Mouse (Mus musculus): Measurements from ENCODE around the gene Gm6793.
A peak's percentile ranks its signal among the peaks of the same experiment; 100 is the strongest.

Gm6793 gene

GRCm38 (mm10) chr8:112014936-112015335 lies at the start of gene Gm6793:
Gm6793 (minus strand) TSS chr8:112015036.
- DNase-seq (ENCODE audit: low spot score in 2 of 2) = no peak

- DNase-seq (ENCODE audit: low spot score in 2 of 2) = peak in 1 of 2 experiments; percentile 6
Observed at GRCm38 (mm10) chr8:112061372-112061771, 46.5 kb upstream of the Gm6793 start.

GRCm38 (mm10) chr8:112054456-112054855 lies 39.6 kb upstream of the Gm6793 start:
- DNase-seq (ENCODE audit: low spot score in 2 of 2) = no peak

- no peak for DNase-seq (ENCODE audit: low spot score in 2 of 2)
Observed at GRCm38 (mm10) chr8:112051537-112051936, 36.7 kb upstream of the Gm6793 start.

- DNase-seq (ENCODE audit: low spot score in 2 of 2) = no peak
Observed at GRCm38 (mm10) chr8:112049984-112050383, 35.1 kb upstream of the Gm6793 start.

- no peak for DNase-seq (ENCODE audit: low spot score in 2 of 2)
Observed at GRCm38 (mm10) chr8:112048293-112048692, 33.5 kb upstream of the Gm6793 start.

- peak; percentile 31 to 47 for DNase-seq (ENCODE audit: low spot score in 2 of 2)
Observed at GRCm38 (mm10) chr8:112045896-112046295, 31.1 kb upstream of the Gm6793 start.

GRCm38 (mm10) chr8:112045182-112045581 lies 30.3 kb upstream of the Gm6793 start:
- DNase-seq (ENCODE audit: low spot score in 2 of 2) = no peak

GRCm38 (mm10) chr8:112037521-112037920 lies 22.7 kb upstream of the Gm6793 start:
- DNase-seq (ENCODE audit: low spot score in 2 of 2) = no peak

- DNase-seq (ENCODE audit: low spot score in 2 of 2) = no peak
Observed at GRCm38 (mm10) chr8:112034603-112035002, 19.8 kb upstream of the Gm6793 start.

- no peak for DNase-seq (ENCODE audit: low spot score in 2 of 2)
Observed at GRCm38 (mm10) chr8:112033071-112033470, 18.2 kb upstream of the Gm6793 start.

- DNase-seq (ENCODE audit: low spot score in 2 of 2) = no peak
Observed at GRCm38 (mm10) chr8:112030663-112031062, 15.8 kb upstream of the Gm6793 start.

- DNase-seq (ENCODE audit: low spot score in 2 of 2) = no peak
Observed at GRCm38 (mm10) chr8:112029455-112029854, 14.6 kb upstream of the Gm6793 start.

- peak; percentile 39 to 52 for DNase-seq (ENCODE audit: low spot score in 2 of 2)
Observed at GRCm38 (mm10) chr8:112011816-112012242, 3.0 kb downstream of the Gm6793 start.

- peak; percentile 93 to 95 for DNase-seq (ENCODE audit: low spot score in 2 of 2)
Observed at GRCm38 (mm10) chr8:112010997-112011815, 3.6 kb downstream of the Gm6793 start, which contains the start of the genes Kars and Terf2ip. Kars (minus strand) TSS chr8:112011323. Terf2ip (plus strand) TSS chr8:112011398.

GRCm38 (mm10) chr8:112009558-112009957 lies 5.3 kb downstream of the Gm6793 start:
- no peak for DNase-seq (ENCODE audit: low spot score in 2 of 2)

- no peak for DNase-seq (ENCODE audit: low spot score in 2 of 2)
Observed at GRCm38 (mm10) chr8:112007669-112008068, 7.2 kb downstream of the Gm6793 start.

- DNase-seq (ENCODE audit: low spot score in 2 of 2) = no peak
Observed at GRCm38 (mm10) chr8:112005601-112006000, 9.2 kb downstream of the Gm6793 start.

GRCm38 (mm10) chr8:112004754-112005153 lies 10.1 kb downstream of the Gm6793 start:
- no peak for DNase-seq (ENCODE audit: low spot score in 2 of 2)

- DNase-seq (ENCODE audit: low spot score in 2 of 2) = no peak
Observed at GRCm38 (mm10) chr8:111992703-111993039, 22.2 kb downstream of the Gm6793 start.

GRCm38 (mm10) chr8:111992013-111992702 lies 22.7 kb downstream of the Gm6793 start, which contains the start of gene Adat1:
Adat1 (minus strand) TSS chr8:111992302.
- DNase-seq (ENCODE audit: low spot score in 2 of 2) = peak; percentile 86 to 89

- DNase-seq (ENCODE audit: low spot score in 2 of 2) = no peak
Observed at GRCm38 (mm10) chr8:111991278-111991677, 23.6 kb downstream of the Gm6793 start.

- peak; percentile 45 to 66 for DNase-seq (ENCODE audit: low spot score in 2 of 2)
Observed at GRCm38 (mm10) chr8:111989911-111990310, 24.9 kb downstream of the Gm6793 start.

Data from spleen, postnatal 36 days (tissue).